Mouse (Mus musculus) midbrain, embryonic 15.5 days (tissue): ENCODE measurements around the gene Sntg2. TPM values are rescaled to one million over a fixed set of nuclear protein-coding genes. Genes with fewer than 3 reads are reported as not detected.

Source experiments
- ATAC-seq: fragments of 200-750 bp; cut with Nextera tagmentation; replicated peaks from 2 replicates; pipeline ENCODE4 v1.8.0; 2017; ENCODE audit warnings: moderate TSS enrichment
- H3K27ac ChIP-seq: fragments of 300-500 bp; sonication (generic); 2 replicates; pipeline ENCODE4 v1.5.1; 2015; ENCODE audit warnings: mild to moderate bottlenecking, inconsistent platforms
- H3K27me3 ChIP-seq: fragments of 300-500 bp; sonication (generic); replicated peaks from 2 replicates; pipeline ENCODE4 v1.6.1; 2015; ENCODE audit warnings: inconsistent platforms
- H3K36me3 ChIP-seq: fragments of 300-500 bp; sonication (generic); replicated peaks from 2 replicates; pipeline ENCODE4 v1.6.1; 2015; ENCODE audit warnings: inconsistent platforms
- H3K4me1 ChIP-seq: fragments of 300-500 bp; sonication (generic); 2 replicates; pipeline ENCODE4 v1.6.1; 2015; ENCODE audit warnings: inconsistent platforms
- H3K4me2 ChIP-seq: fragments of 300-500 bp; sonication (generic); 2 replicates; pipeline ENCODE4 v1.6.1; 2015; ENCODE audit warnings: inconsistent platforms, mild to moderate bottlenecking, moderate library complexity
- H3K4me3 ChIP-seq: fragments of 300-500 bp; sonication (generic); 2 replicates; pipeline ENCODE4 v1.5.1; 2015; ENCODE audit warnings: mild to moderate bottlenecking, inconsistent platforms
- H3K9ac ChIP-seq: fragments of 300-500 bp; sonication (generic); 2 replicates; pipeline ENCODE4 v1.6.1; 2015; ENCODE audit warnings: mild to moderate bottlenecking, inconsistent platforms
- H3K9me3 ChIP-seq: fragments of 300-500 bp; sonication (generic); 2 replicates; pipeline ENCODE4 v1.6.1; 2016; ENCODE audit warnings: inconsistent platforms
- WGBS: fragments of 180-500 bp; shearing (Covaris S2); methylation state at CpG from one replicate; pipeline ENCODE4 v1.1.7; 2015; ENCODE audit warnings: mixed read lengths; 5-methylcytosine and 5-hydroxymethylcytosine counted together
- polyA plus RNA-seq: library from polyadenylated mRNA; unstranded; fragments of >200 nt; fragmentation: Nextera tagmentation; extraction: Ambion mirVana; gene quantifications from 2 replicates; pipeline ENCODE4 v1.2.1, GENCODE M21; 2015

Sntg2 gene
- polyA plus RNA-seq, 1 experiment from 2014 or later: 5.4 TPM

- Histone ChIP-seq H3K4me2 (no peak overlapping the region), H3K36me3 (no peaks in the 10 kb centered on the region), H3K27ac (no peak overlapping the region), H3K4me3 (no peak overlapping the region), H3K9ac (no peak overlapping the region), H3K4me1 (peaks cover 9% of the 10 kb centered on the region; the same call in 1 of the 2 replicates), H3K27me3 (no peaks in the 10 kb centered on the region), H3K9me3 (no peaks in the 10 kb centered on the region)
- 48% methylated on average over 2 of the region's 2 CpGs for WGBS
- ATAC-seq: no peak
These were observed 112.0 kb downstream of the Sntg2 start for GRCm38 (mm10) chr12:30261187-30261586.

GRCm38 (mm10) chr12:30258641-30259040 lies 114.5 kb downstream of the Sntg2 start:
- H3K4me1 ChIP-seq: peaks cover 9% of the 10 kb centered on the region; the same call in 1 of the 2 replicates
- ATAC-seq: no peak
- H3K4me2 ChIP-seq: no peak overlapping the region
- 40% methylated on average over 2 of the region's 2 CpGs for WGBS
- H3K4me3 ChIP-seq: no peak overlapping the region
- no peak overlapping the region for H3K9ac ChIP-seq
- no peaks in the 10 kb centered on the region for H3K9me3 ChIP-seq
- H3K27ac ChIP-seq: no peak overlapping the region
- H3K36me3 ChIP-seq: no peaks in the 10 kb centered on the region
- no peaks in the 10 kb centered on the region for H3K27me3 ChIP-seq

- 94% methylated on average over 7 of the region's 7 CpGs for WGBS
- Histone ChIP-seq H3K4me1 (peaks cover 9% of the 10 kb centered on the region; the same call in 1 of the 2 replicates), H3K27me3 (no peaks in the 10 kb centered on the region), H3K4me3 (no peak overlapping the region), H3K9ac (no peak overlapping the region), H3K27ac (no peak overlapping the region), H3K36me3 (no peaks in the 10 kb centered on the region), H3K9me3 (no peaks in the 10 kb centered on the region), H3K4me2 (no peak overlapping the region)
- ATAC-seq: no peak
These were observed 115.5 kb downstream of the Sntg2 start for GRCm38 (mm10) chr12:30257664-30258063.

GRCm38 (mm10) chr12:30256207-30256606 lies 117.0 kb downstream of the Sntg2 start:
- no peaks in the 10 kb centered on the region for H3K9me3 ChIP-seq
- no peak overlapping the region for H3K4me2 ChIP-seq
- H3K4me3 ChIP-seq: no peak overlapping the region
- H3K4me1 ChIP-seq: peaks cover 4% of the 10 kb centered on the region; the same call in 1 of the 2 replicates
- no peak overlapping the region for H3K27ac ChIP-seq
- no peaks in the 10 kb centered on the region for H3K36me3 ChIP-seq
- no peak overlapping the region for H3K9ac ChIP-seq
- ATAC-seq: no peak
- 69% methylated on average over 3 of the region's 3 CpGs for WGBS
- no peaks in the 10 kb centered on the region for H3K27me3 ChIP-seq

GRCm38 (mm10) chr12:30254581-30254980 lies 118.6 kb downstream of the Sntg2 start:
- Histone ChIP-seq H3K36me3 (no peaks in the 10 kb centered on the region), H3K27ac (no peak overlapping the region), H3K9me3 (no peaks in the 10 kb centered on the region), H3K27me3 (no peaks in the 10 kb centered on the region), H3K9ac (no peak overlapping the region), H3K4me3 (no peak overlapping the region), H3K4me1 (no peaks in the 10 kb centered on the region), H3K4me2 (no peak overlapping the region)
- no peak for ATAC-seq
- WGBS: 54% methylated on average over 10 of the region's 10 CpGs

- Histone ChIP-seq H3K4me2 (no peak overlapping the region), H3K4me3 (no peak overlapping the region), H3K27ac (no peak overlapping the region), H3K36me3 (no peaks in the 10 kb centered on the region), H3K4me1 (0 out of 2 replicates have a peak, but pooled peaks cover 6% of the 10 kb centered on the region), H3K9me3 (no peaks in the 10 kb centered on the region), H3K27me3 (no peaks in the 10 kb centered on the region), H3K9ac (no peak overlapping the region)
- 94% methylated on average over 4 of the region's 4 CpGs for WGBS
- no peak for ATAC-seq
These were observed 120.8 kb downstream of the Sntg2 start for GRCm38 (mm10) chr12:30252381-30252780.

GRCm38 (mm10) chr12:30251283-30251829 lies 121.8 kb downstream of the Sntg2 start:
- no peaks in the 10 kb centered on the region for H3K9me3 ChIP-seq
- no peak for ATAC-seq
- 92% methylated on average over 8 of the region's 8 CpGs for WGBS

GRCm38 (mm10) chr12:30249068-30249467 lies 124.1 kb downstream of the Sntg2 start:
- H3K27ac ChIP-seq: no peak overlapping the region
- peak; percentile 70 for ATAC-seq
- no peaks in the 10 kb centered on the region for H3K27me3 ChIP-seq
- no peak overlapping the region for H3K9ac ChIP-seq
- H3K4me3 ChIP-seq: no peak overlapping the region
- H3K4me2 ChIP-seq: no peak overlapping the region
- H3K4me1 ChIP-seq: 0 out of 2 replicates have a peak, but pooled peaks cover 6% of the 10 kb centered on the region
- 85% methylated on average over 3 of the region's 3 CpGs for WGBS
- no peaks in the 10 kb centered on the region for H3K9me3 ChIP-seq
- H3K36me3 ChIP-seq: no peaks in the 10 kb centered on the region

More at GRCm38 (mm10) chr12:30251283-30251829, 121.8 kb downstream of the Sntg2 start:
- Histone ChIP-seq H3K9ac (no peak overlapping the region), H3K27me3 (no peaks in the 10 kb centered on the region), H3K27ac (no peak overlapping the region), H3K4me2 (no peak overlapping the region), H3K36me3 (no peaks in the 10 kb centered on the region), H3K4me3 (no peak overlapping the region), H3K4me1 (0 out of 2 replicates have a peak, but pooled peaks cover 6% of the 10 kb centered on the region)

GRCm38 (mm10) chr12:30246286-30246945 lies 126.8 kb downstream of the Sntg2 start:
- ATAC-seq: no peak
- 82% methylated on average over 5 of the region's 5 CpGs for WGBS

GRCm38 (mm10) chr12:30244194-30244593 lies 129.0 kb downstream of the Sntg2 start:
- no peak overlapping the region for H3K27ac ChIP-seq
- no peak overlapping the region for H3K9ac ChIP-seq
- no peak overlapping the region for H3K4me2 ChIP-seq
- H3K4me1 ChIP-seq: 0 out of 2 replicates have a peak, but pooled peaks cover 4% of the 10 kb centered on the region
- no peaks in the 10 kb centered on the region for H3K36me3 ChIP-seq
- H3K9me3 ChIP-seq: no peaks in the 10 kb centered on the region
- no peaks in the 10 kb centered on the region for H3K27me3 ChIP-seq
- WGBS: 67% methylated on average over 2 of the region's 2 CpGs
- ATAC-seq: no peak
- no peak overlapping the region for H3K4me3 ChIP-seq

More at GRCm38 (mm10) chr12:30246286-30246945, 126.8 kb downstream of the Sntg2 start:
- Histone ChIP-seq H3K36me3 (no peaks in the 10 kb centered on the region), H3K9ac (no peak overlapping the region), H3K27me3 (no peaks in the 10 kb centered on the region), H3K9me3 (no peaks in the 10 kb centered on the region), H3K4me1 (0 out of 2 replicates have a peak, but pooled peaks cover 6% of the 10 kb centered on the region), H3K4me3 (no peak overlapping the region), H3K4me2 (no peak overlapping the region), H3K27ac (no peak overlapping the region)

- Histone ChIP-seq H3K27me3 (no peaks in the 10 kb centered on the region), H3K4me2 (no peak overlapping the region), H3K4me3 (no peak overlapping the region), H3K27ac (no peak overlapping the region), H3K36me3 (no peaks in the 10 kb centered on the region), H3K9ac (no peak overlapping the region), H3K4me1 (no peaks in the 10 kb centered on the region), H3K9me3 (no peaks in the 10 kb centered on the region)
- 89% methylated on average over 3 of the region's 3 CpGs for WGBS
- ATAC-seq: no peak
These were observed 132.3 kb downstream of the Sntg2 start for GRCm38 (mm10) chr12:30240891-30241290.

GRCm38 (mm10) chr12:30234940-30235339 lies 138.2 kb downstream of the Sntg2 start:
- H3K9me3 ChIP-seq: no peaks in the 10 kb centered on the region
- no peaks in the 10 kb centered on the region for H3K36me3 ChIP-seq
- no peak overlapping the region for H3K4me2 ChIP-seq
- H3K4me3 ChIP-seq: no peak overlapping the region
- H3K27me3 ChIP-seq: no peaks in the 10 kb centered on the region
- ATAC-seq: peak; percentile 50; the same call in 1 of the 2 replicates
- H3K27ac ChIP-seq: no peak overlapping the region
- 0 out of 2 replicates have a peak, but pooled peaks cover 6% of the 10 kb centered on the region for H3K4me1 ChIP-seq
- 12% methylated on average over 2 of the region's 2 CpGs for WGBS
- no peak overlapping the region for H3K9ac ChIP-seq
